Mouse (Mus musculus) gastrocnemius, postnatal 4 days (tissue): ENCODE measurements at regions not wholly inside any gene's neighbourhood (a gene's known extent, or its start where the extent isn't known, plus 50 kb on each side); places are given as distances from the start of the nearest gene placed in this dataset.

Experiments
- DNase-seq, 2 experiments: peaks; one replicate each; pipeline ENCODE4 v3.0.0; 2021 to 2022; ENCODE audit warnings: low spot score in 2 of 2, mixed read lengths in 2 of 2

DNA sequence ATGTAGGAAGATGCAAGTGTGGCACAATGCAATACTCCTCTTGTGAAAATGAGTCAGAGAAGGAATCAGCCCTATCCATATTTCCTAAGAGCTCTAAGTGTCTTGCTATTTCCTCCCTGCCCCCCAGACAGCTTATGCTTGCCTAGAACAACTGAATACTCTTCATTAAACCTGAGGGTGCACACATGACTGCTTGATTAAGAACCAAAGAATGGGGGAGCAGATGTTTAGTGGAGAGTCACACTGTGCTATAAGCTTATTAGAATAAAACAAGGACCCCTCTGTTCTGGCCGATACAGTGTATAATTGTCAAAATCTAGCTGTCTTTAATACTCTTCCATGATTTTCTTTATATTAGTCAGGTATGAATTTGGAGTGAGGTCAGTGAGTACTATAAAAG, 458.8 kb upstream of the Mon1b start:
- no peak for DNase-seq

DNA sequence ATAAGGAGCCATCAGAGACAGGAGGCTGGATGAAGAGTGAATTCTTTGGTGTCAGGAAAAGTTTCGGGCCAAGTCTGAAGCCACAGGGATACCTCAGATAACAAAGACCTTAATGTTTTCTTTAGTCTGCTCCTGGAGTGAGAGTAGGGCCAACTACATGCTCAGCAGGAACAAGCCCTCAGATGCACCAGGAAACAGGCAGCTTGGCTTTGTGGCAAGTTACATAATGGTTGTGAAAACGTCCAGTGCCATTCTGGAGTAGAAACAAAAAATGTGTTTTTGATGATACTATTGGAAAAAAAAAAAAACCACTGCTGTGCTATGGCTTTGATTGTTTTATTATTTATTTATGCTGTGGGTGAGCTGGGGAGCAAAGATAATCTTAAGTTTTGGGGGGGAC, 452.2 kb upstream of the Mon1b start:
- DNase-seq: no peak

DNA sequence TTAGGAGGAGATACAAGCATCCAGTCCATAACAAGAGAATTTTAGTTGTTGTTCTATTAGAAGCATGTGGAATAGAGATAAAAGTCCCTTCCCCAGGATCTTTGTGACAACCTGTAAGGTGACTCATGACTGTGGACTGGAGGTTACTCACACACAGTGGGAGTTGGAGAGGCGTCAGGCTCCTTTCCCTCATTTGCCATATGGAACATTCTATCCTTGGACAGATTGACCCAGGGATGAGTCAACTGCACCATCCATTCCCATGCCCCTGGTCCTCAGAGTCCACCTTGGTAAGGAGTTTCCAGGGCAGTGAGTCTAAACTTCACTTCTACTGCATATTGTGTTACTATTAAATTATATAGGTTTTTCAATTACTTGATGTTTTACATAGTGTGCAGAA, 444.9 kb upstream of the Mon1b start:
- DNase-seq: no peak

DNA sequence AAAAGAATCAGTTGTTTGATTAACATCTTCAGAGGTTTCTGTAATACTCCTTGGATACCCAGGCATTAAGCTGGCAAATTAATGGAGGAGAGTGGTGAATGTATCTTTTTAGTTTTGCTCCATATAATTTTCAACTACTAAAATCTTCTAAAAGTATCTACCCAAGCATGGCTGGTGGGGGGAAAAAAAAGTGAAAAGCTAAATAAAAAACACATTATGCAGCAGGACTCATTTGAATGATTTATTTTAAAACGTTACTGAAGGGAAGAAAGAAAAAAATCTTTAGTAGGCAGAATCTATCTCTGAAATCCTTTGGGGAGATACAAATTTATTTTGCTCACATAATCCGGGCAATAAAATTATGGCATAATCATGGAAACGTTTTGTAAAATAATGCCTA, 443.9 kb upstream of the Mon1b start:
- no peak for DNase-seq
